Mouse (Mus musculus): ENCODE results near the gene Ly6g6c.

Gene Ly6g6c

GRCm38 (mm10) chr17:35058316-35058715, 6.9 kb upstream of the Ly6g6c start:
- peak; percentile 37 for DNase-seq

GRCm38 (mm10) chr17:35058911-35059892, 6.0 kb upstream of the Ly6g6c start, which contains the start of gene Ddah2:
Ddah2 (plus strand) TSS chr17:35059035.
- DNase-seq, result peak; percentile 84

GRCm38 (mm10) chr17:35060071-35060470, 5.1 kb upstream of the Ly6g6c start:
- DNase-seq, result peak; percentile 65

- DNase-seq, result peak; percentile 61
Observed at GRCm38 (mm10) chr17:35060737-35061297, 4.4 kb upstream of the Ly6g6c start.

- DNase-seq, result peak; percentile 40
Observed at GRCm38 (mm10) chr17:35061299-35061698, 3.9 kb upstream of the Ly6g6c start.

GRCm38 (mm10) chr17:35063466-35063865, 1.7 kb upstream of the Ly6g6c start:
- DNase-seq, result peak; percentile 54

GRCm38 (mm10) chr17:35064378-35064877, 760 bp upstream of the Ly6g6c start:
- DNase-seq, result peak; percentile 82

- DNase-seq, result no peak
Observed at GRCm38 (mm10) chr17:35066084-35066483, 896 bp downstream of the Ly6g6c start, which contains the start of gene Mpig6b. Mpig6b (minus strand) TSS chr17:35066184.

GRCm38 (mm10) chr17:35068213-35068914, 3.2 kb downstream of the Ly6g6c start:
- DNase-seq, result peak; percentile 55

- DNase-seq, result peak; percentile 95
Observed at GRCm38 (mm10) chr17:35070556-35071229, 5.5 kb downstream of the Ly6g6c start.

- DNase-seq, result peak; percentile 56
Observed at GRCm38 (mm10) chr17:35071454-35071853, 6.3 kb downstream of the Ly6g6c start.

- DNase-seq, result peak; percentile 93
Observed at GRCm38 (mm10) chr17:35074097-35074496, 8.9 kb downstream of the Ly6g6c start.

GRCm38 (mm10) chr17:35076507-35077176, 11.5 kb downstream of the Ly6g6c start, which contains the start of gene Ly6g6e:
Ly6g6e (plus strand) TSS chr17:35076902.
- DNase-seq, result no peak

GRCm38 (mm10) chr17:35077285-35077684, 12.1 kb downstream of the Ly6g6c start:
- no peak for DNase-seq

- DNase-seq, result peak; percentile 68
Observed at GRCm38 (mm10) chr17:35077786-35078233, 12.6 kb downstream of the Ly6g6c start, which contains the start of gene Ly6g6d. Ly6g6d (minus strand) TSS chr17:35078065.

- no peak for DNase-seq
Observed at GRCm38 (mm10) chr17:35079778-35080177, 14.6 kb downstream of the Ly6g6c start.

- DNase-seq, result no peak
Observed at GRCm38 (mm10) chr17:35080248-35080647, 15.1 kb downstream of the Ly6g6c start.

- DNase-seq, result no peak
Observed at GRCm38 (mm10) chr17:35080710-35081109, 15.5 kb downstream of the Ly6g6c start.

GRCm38 (mm10) chr17:35082841-35083576, 17.8 kb downstream of the Ly6g6c start:
- peak; percentile 86 for DNase-seq

GRCm38 (mm10) chr17:35083929-35084497, 18.8 kb downstream of the Ly6g6c start:
- no peak for DNase-seq

All from cerebellum, adult 11-12 months (tissue).